Mouse (Mus musculus) brain, embryonic 18.5 days (tissue): ENCODE results near the gene Dido1.
A peak's percentile ranks its signal among the peaks of the same experiment; 100 is the strongest.

Experiments used
- DNase-seq: peaks from one replicate; pipeline ENCODE4 v3.0.0-alpha.2; 2012; ENCODE audit warnings: low read depth, low spot score

Gene Dido1

GRCm38 (mm10) chr2:180709923-180710272 is at the start of gene Dido1, which contains the start of gene Gid8:
Gene Dido1, minus strand, starts transcription at chr2:180709999.
Gene Gid8, plus strand, starts transcription at chr2:180710117.
- DNase-seq = peak; percentile 96

- DNase-seq = no peak
Measured at GRCm38 (mm10) chr2:180758513-180759263, 48.9 kb upstream of the Dido1 start.

DNA sequence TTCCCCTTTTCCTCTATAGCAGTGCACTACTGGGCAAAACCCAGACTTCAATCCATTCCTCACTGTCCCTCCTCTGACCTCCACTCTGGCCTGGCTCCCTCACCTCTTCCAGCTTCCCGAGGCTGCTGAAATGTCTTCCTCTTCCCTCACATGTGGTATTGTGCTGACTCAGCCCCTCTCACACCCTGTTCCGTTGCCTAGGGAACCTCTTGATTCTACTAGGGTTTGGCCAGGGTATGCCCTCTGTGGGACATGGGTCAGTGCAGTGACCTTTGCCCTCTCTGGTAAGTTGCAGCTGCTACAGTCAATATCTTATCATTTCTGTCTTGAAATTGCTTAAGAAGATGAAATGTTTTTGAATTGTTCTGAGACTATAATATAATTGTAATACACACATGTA is 47.0 kb upstream of the Dido1 start:
- DNase-seq = no peak

DNA sequence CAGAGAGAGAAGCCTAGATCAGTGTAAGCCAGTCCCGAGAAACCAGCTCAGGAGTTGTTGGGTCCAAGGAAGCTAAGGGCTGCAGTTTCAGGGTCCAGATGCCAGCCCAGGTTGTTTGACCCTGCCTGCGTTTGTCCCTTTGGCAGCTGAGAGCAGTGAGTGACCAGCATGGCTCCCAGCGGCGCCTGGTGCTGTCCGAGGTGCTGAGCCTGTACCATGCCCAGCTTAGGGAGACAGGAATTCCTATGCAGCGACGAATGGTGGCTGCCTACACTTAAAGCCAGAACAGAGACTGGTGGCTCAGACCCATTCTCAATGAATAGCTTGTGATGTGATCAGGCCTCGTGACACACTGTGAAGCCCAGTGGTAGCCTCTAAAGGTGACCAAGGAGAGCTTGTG is 46.1 kb upstream of the Dido1 start:
- no peak for DNase-seq

DNA sequence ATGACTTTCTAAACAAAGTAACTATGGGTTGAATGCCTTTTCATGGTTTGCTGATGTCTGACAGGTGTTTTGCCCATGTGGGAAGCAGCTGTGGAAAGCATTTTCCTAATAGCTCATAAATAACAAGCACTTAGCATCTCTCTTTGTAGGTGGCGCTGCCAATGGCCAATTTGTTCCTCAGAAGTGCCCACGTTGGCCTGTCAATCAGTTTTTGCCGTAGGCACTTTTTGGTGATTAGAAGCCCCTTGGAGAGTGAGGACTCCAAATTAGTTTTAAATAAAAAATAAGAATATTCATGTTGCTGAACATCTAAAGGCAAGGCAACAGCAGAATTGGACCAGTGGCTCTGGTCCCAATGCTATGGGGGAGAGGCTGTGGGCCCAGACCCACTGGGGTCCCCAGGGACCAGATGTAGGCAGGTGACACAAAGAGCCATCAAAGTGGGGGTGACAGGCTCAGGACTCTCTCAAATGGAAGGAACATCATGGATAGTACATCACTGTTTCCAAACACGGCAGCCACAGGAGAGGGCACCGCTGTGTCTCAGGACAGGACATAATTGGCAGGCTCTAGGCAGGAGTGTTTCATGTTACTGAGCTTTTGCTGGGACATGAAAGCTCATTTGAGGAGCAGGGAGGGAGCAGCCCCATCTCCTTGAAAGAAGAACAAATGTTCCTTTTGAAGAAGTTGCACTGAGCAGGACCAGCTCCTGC is 45.3 kb upstream of the Dido1 start:
- no peak for DNase-seq

DNA sequence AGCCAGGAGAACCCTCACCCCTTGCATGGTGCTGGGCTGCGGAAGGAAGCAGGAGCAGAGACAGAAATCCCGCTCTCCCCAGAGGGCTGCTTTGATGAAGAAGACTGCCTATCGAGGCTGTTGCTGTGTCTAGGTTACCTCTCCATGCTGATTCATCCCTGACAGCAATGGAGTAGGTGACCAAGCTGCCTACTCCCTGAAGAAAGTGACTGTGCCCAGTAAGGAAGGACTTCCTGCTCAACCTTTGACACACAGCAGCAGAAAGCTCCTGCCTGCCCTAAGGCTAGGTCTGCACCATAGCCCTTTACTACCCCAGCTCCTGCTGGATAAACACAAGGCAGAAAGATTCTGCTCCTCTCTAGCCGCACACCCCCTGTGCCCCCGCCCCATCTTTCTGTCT is 39.1 kb upstream of the Dido1 start:
- no peak for DNase-seq

- no peak for DNase-seq
Measured at GRCm38 (mm10) chr2:180746569-180747192, 36.9 kb upstream of the Dido1 start.

- peak; percentile 52 for DNase-seq
Measured at GRCm38 (mm10) chr2:180745248-180745927, 35.6 kb upstream of the Dido1 start.

- DNase-seq = no peak
Measured at GRCm38 (mm10) chr2:180743321-180743720, 33.5 kb upstream of the Dido1 start.

DNA sequence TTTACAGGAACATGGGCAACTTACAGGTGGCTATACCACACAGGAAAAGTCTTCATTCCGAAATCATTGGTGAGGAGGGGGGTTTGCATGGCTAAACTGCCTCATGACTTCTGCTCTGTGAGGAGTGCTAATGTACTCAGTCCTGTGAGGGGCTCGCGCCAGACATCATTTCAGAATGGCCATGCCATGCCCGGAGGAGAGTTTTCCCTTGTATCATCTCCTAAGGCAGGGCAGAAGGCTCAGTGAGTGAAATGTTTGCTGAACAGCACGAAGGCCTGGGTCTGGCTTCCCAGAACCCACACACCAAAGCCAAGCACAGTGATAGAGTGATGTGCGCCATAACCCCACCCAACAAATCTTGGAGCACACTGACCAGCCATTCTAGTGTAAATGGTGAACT is 33.0 kb upstream of the Dido1 start:
- DNase-seq = no peak

DNA sequence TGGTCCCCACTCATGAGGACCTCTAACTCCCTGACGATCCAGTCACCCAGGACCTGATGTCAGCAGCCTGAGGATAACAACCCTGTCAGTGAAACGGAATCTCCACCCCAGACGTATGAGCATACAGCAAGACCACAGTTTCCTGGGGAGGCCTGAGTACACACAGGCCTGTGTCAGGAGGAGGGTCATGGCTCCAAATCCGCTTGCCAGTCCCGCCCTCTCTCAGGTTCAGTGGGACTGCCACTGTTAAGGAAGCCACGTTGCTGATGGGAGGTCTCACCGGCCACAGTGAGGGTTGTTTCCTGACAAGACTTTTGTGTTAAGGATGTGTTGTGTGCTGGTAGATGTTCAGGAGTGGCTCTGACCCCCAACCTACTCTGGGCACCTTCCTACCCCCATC is 31.6 kb upstream of the Dido1 start:
- DNase-seq = no peak

GRCm38 (mm10) chr2:180740349-180740748 is 30.6 kb upstream of the Dido1 start:
- DNase-seq = no peak

DNA sequence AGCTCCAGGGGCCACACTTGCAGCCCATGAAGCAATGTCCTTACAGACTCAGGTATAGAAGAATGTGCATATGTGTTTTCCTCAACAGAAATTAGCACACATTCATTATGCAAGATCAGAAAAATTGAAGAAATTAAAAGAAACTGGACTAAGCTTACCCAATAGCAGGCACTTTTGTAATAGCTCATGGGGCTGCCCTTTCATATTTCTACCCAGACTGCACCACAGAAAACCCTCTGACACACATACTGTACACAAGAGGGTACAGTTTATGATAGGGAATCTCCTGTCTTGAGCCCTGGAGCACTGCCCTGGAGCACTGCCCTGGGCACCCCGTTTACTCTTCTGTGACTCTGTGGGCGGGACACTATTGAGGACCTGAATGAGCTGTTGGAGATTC is 28.2 kb upstream of the Dido1 start:
- DNase-seq = no peak

- DNase-seq = no peak
Measured at GRCm38 (mm10) chr2:180735232-180735631, 25.4 kb upstream of the Dido1 start.

DNA sequence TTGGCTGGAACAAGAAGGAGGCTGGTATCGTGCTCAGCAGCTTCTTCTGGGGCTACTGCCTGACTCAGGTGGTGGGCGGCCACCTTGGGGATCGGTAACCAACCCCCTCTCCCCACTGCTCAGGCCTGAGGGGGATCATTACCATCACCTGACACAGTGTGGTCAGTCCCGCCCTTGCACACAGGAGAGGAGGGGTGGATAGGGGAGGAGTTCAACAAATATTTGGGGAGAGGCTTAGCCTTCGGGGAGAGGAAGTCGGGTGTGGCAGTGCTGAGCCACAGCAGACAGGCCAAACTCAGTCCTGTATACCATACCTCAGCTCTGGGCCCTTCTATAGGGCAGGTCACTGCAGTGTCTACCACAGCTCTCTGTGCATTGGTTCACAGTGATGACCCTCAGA is 22.2 kb upstream of the Dido1 start:
- DNase-seq = no peak

DNA sequence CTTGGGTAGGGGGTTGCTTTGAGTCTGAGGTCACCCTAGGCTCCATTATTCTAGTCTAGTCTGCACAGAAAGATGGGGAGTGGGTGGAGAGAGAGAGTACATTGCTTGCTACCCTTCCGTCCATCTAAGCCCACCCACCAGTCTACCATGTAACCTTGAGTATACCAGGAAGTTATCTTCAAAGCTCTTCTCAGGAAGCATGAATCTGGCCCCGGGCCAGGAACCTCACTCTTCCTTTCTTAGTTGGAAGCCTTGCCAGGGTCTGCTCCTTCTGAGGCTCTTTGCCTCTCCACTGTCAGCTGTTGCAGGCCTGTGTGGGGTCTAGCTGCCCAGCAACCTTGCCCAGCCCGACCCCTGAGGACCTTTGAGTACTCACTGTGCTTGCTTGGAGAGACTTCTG is 21.2 kb upstream of the Dido1 start:
- DNase-seq = no peak

DNA sequence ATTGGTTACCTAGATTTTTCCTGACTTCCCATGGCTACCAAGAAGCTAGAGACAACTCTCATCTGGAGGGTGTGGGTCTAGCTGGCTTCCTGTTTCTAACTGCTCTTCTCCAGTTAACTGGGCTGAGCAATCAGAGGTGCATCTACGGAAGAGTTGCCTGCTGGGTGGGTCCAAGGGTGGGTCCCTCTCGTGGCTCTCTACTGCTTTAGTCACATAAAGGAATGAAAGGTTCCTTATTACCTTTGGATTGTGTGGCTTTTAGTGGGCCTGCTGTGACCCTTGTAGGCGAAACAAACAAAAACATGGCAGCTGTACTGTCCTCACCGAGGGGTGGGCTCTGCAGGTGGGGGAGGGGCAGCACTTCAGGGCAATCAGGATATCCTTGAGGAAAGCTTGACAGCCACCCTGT is 17.8 kb upstream of the Dido1 start:
- no peak for DNase-seq

DNA sequence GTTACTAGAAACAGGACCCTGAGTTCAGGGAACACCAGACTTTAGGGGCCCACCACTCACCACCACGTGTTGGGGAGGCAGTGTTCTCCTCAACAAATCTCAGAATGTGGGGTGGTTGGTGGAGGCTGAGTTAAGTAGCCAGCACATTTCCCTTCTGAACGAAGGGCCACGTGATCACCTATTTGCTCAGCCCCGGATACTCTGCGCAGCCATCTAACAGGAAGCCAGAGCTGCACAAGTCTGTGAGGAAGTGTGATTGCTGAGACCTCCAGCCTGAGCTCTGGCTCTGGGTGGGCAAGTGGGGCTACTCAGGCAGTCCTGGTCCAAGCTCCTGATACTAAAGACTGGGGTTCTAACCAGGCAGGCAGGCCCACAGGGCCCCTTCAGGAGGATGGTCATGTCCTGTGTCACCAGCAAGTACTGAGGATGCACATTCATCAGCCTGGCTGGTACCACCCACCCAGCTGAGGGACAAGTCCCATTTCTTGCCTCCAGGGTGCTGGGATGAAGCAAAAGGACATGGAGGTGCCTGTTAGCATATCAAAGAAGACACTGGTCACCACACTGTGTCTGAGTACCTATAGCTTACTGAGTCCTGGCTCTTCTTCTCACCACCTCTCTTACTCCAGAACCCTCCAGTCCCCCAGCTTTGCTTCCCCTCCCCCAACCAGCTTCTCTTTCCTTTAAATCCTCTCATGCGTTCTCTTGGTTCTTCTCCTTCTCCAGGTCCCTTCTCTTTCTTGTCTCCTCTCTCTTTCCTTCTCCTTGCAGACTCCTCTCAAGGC is 17.1 kb upstream of the Dido1 start:
- DNase-seq = no peak

- DNase-seq = no peak
Measured at GRCm38 (mm10) chr2:180725856-180726629, 16.2 kb upstream of the Dido1 start.

- no peak for DNase-seq
Measured at GRCm38 (mm10) chr2:180725414-180725778, 15.6 kb upstream of the Dido1 start.
